Mouse (Mus musculus) limb, embryonic 14.5 days (tissue): ENCODE measurements around the gene Slc25a23. TPM values are rescaled to one million over a fixed set of nuclear protein-coding genes. Genes with fewer than 3 reads are reported as not detected.
A peak's percentile ranks its signal among the peaks of the same experiment; 100 is the strongest.

Experiments used
- ATAC-seq: fragments of 200-750 bp; cut with Nextera tagmentation; 2 replicates; pipeline ENCODE4 v1.8.0; 2017; ENCODE audit warnings: low read depth, moderate number of reproducible peaks, moderate TSS enrichment; ENCODE audit not compliant: low FRiP score
- DNase-seq: peaks from one replicate; pipeline ENCODE4 v3.0.0-alpha.2; 2015; ENCODE audit warnings: low spot score
- H3K27ac ChIP-seq: fragments of 300-500 bp; sonication (generic); replicated peaks from 2 replicates; pipeline ENCODE4 v1.5.1; 2014; ENCODE audit warnings: low read depth, mild to moderate bottlenecking, low read length, moderate library complexity, mixed read lengths
- H3K27me3 ChIP-seq: fragments of 300-500 bp; sonication (generic); 2 replicates; pipeline ENCODE4 v1.6.1; 2014; ENCODE audit warnings: low read length, mixed read lengths; ENCODE audit not compliant: control insufficient read depth, insufficient read depth
- H3K36me3 ChIP-seq: fragments of 300-500 bp; sonication (generic); 2 replicates; pipeline ENCODE4 v1.6.1; 2014; ENCODE audit warnings: mild to moderate bottlenecking, low read length, moderate library complexity, mixed read lengths; ENCODE audit not compliant: control insufficient read depth, insufficient read depth
- H3K4me1 ChIP-seq: fragments of 300-500 bp; sonication (generic); 2 replicates; pipeline ENCODE4 v1.6.1; 2014; ENCODE audit warnings: antibody characterized with exemption, low read length, mixed read lengths; ENCODE audit not compliant: control insufficient read depth, insufficient read depth
- H3K4me2 ChIP-seq: fragments of 300-500 bp; sonication (generic); replicated peaks from 2 replicates; pipeline ENCODE4 v1.6.1; 2014; ENCODE audit warnings: low read depth, mild to moderate bottlenecking, low read length, moderate library complexity; ENCODE audit not compliant: severe bottlenecking
- H3K4me3 ChIP-seq: fragments of 300-500 bp; sonication (generic); replicated peaks from 2 replicates; pipeline ENCODE4 v1.5.1; 2014; ENCODE audit warnings: low read length
- H3K9ac ChIP-seq: fragments of 300-500 bp; sonication (generic); 2 replicates; pipeline ENCODE4 v1.6.1; 2014; ENCODE audit warnings: mild to moderate bottlenecking, low read depth, low read length, moderate library complexity; ENCODE audit not compliant: severe bottlenecking
- H3K9me3 ChIP-seq: fragments of 300-500 bp; sonication (generic); 2 replicates; pipeline ENCODE4 v1.6.1; 2016; ENCODE audit warnings: low read length; ENCODE audit not compliant: control insufficient read depth
- POLR2A ChIP-seq: fragments of 200-500 bp; IDR thresholded peaks from 2 replicates; pipeline ENCODE4 v1.8.0; 2012; ENCODE audit warnings: inconsistent platforms, mild to moderate bottlenecking, moderate library complexity, borderline replicate concordance; ENCODE audit not compliant: insufficient read depth, insufficient read length; ENCODE audit errors: extremely low read depth
- WGBS: fragments of 180-500 bp; shearing (Covaris S2); extraction: QIAGEN DNeasy Blood & Tissue Kit; methylation state at CpG from one replicate; pipeline ENCODE4 v1.1.7; 2014; 5-methylcytosine and 5-hydroxymethylcytosine counted together
- polyA plus RNA-seq, 2 experiments: library from polyadenylated mRNA; depleted of rRNA in 1 of 2; stranded (reverse) in 1 of 2; unstranded in 1 of 2; fragments of >200 nt; fragmentation: Nextera tagmentation in 1 of 2; extraction: Ambion mirVana in 1 of 2; gene quantifications; 2 replicates each; pipeline versions ENCODE4 v1.2.1 to v1.2.3; 2012 to 2014

Slc25a23 gene
- polyA plus RNA-seq, 2 experiments = 5.7 to 26.3 TPM

DNA sequence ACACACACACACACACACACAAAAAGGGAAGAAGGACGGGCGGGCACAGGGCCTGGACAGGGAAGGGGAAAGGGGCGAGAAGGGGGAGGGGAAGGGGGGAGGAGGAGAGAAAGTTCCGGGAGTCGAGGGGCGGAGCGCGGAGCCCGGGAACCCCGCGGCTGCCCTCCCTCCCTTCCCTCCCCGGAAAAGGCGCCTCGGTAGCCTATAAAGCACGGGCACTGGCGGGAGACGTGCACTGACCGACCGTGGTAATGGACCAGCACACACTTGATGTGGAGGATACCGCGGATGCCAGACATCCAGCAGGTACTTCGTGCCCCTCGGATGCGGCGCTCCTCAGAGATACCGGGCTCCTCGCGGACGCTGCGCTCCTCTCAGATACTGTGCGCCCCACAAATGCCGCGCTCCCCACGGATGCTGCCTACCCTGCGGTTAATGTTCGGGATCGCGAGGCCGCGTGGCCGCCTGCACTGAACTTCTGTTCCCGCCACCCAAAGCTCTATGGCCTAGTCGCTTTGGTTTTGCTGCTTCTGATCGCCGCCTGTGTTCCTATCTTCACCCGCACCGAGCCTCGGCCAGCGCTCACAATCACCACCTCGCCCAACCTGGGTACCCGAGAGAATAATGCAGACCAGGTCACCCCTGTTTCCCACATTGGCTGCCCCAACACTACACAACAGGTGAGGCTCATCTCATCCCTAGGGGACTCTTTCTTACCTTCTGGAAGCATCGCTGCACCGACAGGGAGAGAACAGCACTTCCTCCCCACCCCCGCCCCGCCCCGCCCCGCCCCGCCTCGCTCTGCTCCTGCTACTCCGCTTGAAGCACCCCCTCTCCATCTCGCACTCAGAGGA, 45.7 kb upstream of the Slc25a23 start, which contains the start of gene Tnfsf9:
Gene Tnfsf9, plus strand, starts transcription at position 145 of the 854 bp plus-strand sequence.
- H3K4me1 ChIP-seq = peaks cover 11% of the 10 kb centered on the region
- no peaks in the 10 kb centered on the region for H3K27me3 ChIP-seq
- no peaks in the 10 kb centered on the region for H3K9me3 ChIP-seq
- H3K4me3 ChIP-seq = peak within 1 kb of the TSS; percentile 68
- DNase-seq = peak; percentile 68
- 0 out of 2 replicates have a peak within 1 kb of the TSS, but pooled peaks have one; percentile 3 for H3K27ac ChIP-seq
- no peaks in the 10 kb centered on the region for H3K36me3 ChIP-seq
- peak within 1 kb of the TSS; percentile 79 for H3K9ac ChIP-seq
- 0% methylated on average over 47 of the region's 61 CpGs for WGBS
- peak; percentile 67 for ATAC-seq
- peak; percentile 62; the same call in 1 of the 2 replicates for TF ChIP-seq POLR2A
- peak within 1 kb of the TSS; percentile 78 for H3K4me2 ChIP-seq

DNA sequence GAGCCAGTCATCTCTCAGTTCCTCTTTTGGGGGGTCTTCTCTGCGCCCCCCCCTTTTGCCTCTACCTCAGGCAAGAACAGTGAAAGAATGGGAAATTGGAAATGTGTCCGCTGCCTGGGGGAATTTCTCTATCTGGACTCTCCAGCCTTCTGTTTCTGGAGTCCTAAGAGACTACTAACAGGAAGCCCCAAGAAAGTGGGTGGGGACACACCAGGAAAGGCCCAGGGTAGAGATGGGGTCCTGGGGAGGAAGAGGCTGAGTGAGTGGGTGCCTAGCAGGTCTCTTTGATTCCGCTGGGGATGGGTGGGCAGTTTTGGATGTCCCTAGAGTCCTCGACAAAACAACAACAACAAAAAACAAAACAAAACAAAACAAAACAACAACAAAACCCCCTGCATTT, 44.8 kb upstream of the Slc25a23 start:
- Histone ChIP-seq H3K4me3 (peak overlapping the region; percentile 68), H3K27me3 (no peaks in the 10 kb centered on the region), H3K27ac (no peak overlapping the region), H3K9ac (peak overlapping the region; percentile 79; the same call in 1 of the 2 replicates), H3K36me3 (no peaks in the 10 kb centered on the region), H3K9me3 (no peaks in the 10 kb centered on the region), H3K4me1 (peaks cover 11% of the 10 kb centered on the region), H3K4me2 (peak overlapping the region; percentile 78)
- DNase-seq (no peak), ATAC-seq (no peak)
- no peak for TF ChIP-seq POLR2A
- WGBS = 40% methylated on average over 4 of the region's 4 CpGs

DNA sequence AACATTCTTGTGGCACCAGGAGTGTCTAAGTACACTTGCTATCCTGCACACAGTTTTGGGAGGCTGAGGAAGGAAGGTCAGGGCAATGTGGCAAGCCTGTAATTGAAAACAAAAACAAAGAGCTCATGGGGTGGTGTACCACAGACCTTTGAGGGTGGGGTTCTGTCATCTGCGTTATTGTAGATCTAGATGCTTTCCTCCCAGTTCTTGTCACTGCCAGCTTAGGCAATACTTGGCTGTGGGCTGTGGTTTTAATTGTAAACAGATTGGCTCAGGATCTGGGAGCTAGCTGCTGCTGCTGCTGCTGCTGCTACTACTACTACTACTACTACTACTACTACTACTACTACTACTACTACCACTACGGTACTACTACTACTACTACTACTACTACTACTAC, 42.6 kb upstream of the Slc25a23 start:
- Histone ChIP-seq H3K9ac (no peak overlapping the region), H3K4me3 (no peak overlapping the region), H3K36me3 (no peaks in the 10 kb centered on the region), H3K9me3 (no peaks in the 10 kb centered on the region), H3K27ac (no peak overlapping the region), H3K4me2 (no peak overlapping the region), H3K4me1 (peaks cover 11% of the 10 kb centered on the region), H3K27me3 (no peaks in the 10 kb centered on the region)
- ATAC-seq (no peak), DNase-seq (no peak)
- 80% methylated on average over 2 of the region's 2 CpGs for WGBS
- TF ChIP-seq POLR2A = no peak

DNA sequence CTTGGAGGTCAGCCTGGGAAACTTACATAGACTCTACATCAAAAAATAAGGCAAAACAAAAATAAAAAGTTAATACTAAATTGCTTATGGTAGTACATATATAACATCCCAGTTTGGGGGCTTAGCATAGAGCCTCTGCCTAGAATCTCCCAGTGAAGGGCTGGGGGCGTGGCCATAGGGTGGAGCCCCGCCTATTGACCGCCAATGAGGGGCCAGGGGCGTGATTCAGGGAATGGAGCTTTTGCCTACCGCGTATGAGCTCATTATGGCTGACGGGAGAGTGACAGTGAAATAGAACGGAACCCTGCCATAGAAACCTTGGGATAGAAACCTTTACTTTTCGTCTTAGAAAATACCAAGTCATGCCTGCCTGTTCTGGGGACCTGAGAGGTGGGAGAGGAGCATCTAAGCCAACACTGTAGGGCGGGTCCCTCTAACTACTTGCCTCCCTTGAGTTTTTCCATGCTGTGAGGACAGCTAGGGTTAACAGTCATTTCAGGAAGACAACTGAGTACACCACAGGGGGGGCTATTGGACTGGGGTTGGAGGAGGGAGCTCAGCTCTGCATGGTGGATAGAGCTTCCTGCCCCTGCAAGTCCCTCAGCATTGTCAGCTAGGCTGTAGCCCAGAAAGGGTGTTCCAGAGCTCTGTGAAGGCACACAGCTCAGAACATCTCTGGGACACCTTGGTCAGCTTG, 40.1 kb upstream of the Slc25a23 start:
- peaks cover 6% of the 10 kb centered on the region for H3K4me1 ChIP-seq
- no peaks in the 10 kb centered on the region for H3K27me3 ChIP-seq
- H3K36me3 ChIP-seq = no peaks in the 10 kb centered on the region
- 12% methylated on average over 10 of the region's 10 CpGs for WGBS
- H3K4me3 ChIP-seq = no peak overlapping the region
- no peak overlapping the region for H3K4me2 ChIP-seq
- H3K9me3 ChIP-seq = no peaks in the 10 kb centered on the region
- no peak overlapping the region for H3K9ac ChIP-seq
- ATAC-seq (no peak), DNase-seq (no peak)
- no peak overlapping the region for H3K27ac ChIP-seq
- no peak for TF ChIP-seq POLR2A

DNA sequence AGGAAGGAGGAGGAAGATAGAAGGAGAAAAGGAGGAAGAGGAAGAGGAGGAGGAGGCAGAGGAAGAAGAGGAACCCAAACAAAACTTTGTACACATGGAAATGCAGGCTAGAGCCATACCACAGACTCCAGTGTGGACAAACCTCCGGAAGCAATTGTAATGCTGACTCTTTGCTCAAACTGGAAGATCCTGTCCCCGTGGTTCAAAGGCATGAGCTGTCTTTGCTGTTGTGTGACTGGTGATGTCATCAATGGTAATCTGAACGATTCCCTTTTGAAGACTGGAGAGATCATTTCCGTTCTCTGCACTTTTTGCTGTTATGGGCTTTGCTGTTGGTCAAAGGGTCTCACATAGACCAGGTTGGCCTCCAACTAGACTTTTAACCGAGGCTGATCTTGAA, 38.7 kb upstream of the Slc25a23 start:
- ATAC-seq (no peak), DNase-seq (no peak)
- Histone ChIP-seq H3K36me3 (no peaks in the 10 kb centered on the region), H3K4me2 (no peak overlapping the region), H3K4me1 (no peaks in the 10 kb centered on the region), H3K9me3 (no peaks in the 10 kb centered on the region), H3K27ac (no peak overlapping the region), H3K4me3 (no peak overlapping the region), H3K9ac (no peak overlapping the region), H3K27me3 (no peaks in the 10 kb centered on the region)
- TF ChIP-seq POLR2A = no peak
- WGBS = 72% methylated on average over 5 of the region's 5 CpGs
